Mouse (Mus musculus) thymus, postnatal 36 days (tissue): Measurements from ENCODE around the gene Foxo4.

Experiments used
- DNase-seq, 2 experiments: peaks; one replicate each; pipeline ENCODE4 v3.0.0; 2022; ENCODE audit warnings: mixed read lengths in 2 of 2

The Foxo4 gene

GRCm38 (mm10) chrX:101253952-101254729, at the start of gene Foxo4:
Gene Foxo4, plus strand, starts transcription at chrX:101254528.
- DNase-seq = peak; percentile 84 to 92

- DNase-seq = peak; percentile 85 to 87
Observed at GRCm38 (mm10) chrX:101221834-101222795, 32.2 kb upstream of the Foxo4 start, which contains the start of gene Snx12. Gene Snx12, minus strand, starts transcription at chrX:101222563.

GRCm38 (mm10) chrX:101222796-101223162, 31.5 kb upstream of the Foxo4 start:
- DNase-seq = no peak

GRCm38 (mm10) chrX:101245011-101245410, 9.3 kb upstream of the Foxo4 start:
- DNase-seq = no peak

- no peak for DNase-seq
Observed at GRCm38 (mm10) chrX:101254740-101255139, 412 bp downstream of the Foxo4 start.

- peak; percentile 64 to 73 for DNase-seq
Observed at GRCm38 (mm10) chrX:101256603-101257002, 2.3 kb downstream of the Foxo4 start.

- peak; percentile 54 to 65 for DNase-seq
Observed at GRCm38 (mm10) chrX:101260441-101261325, 6.4 kb downstream of the Foxo4 start.

GRCm38 (mm10) chrX:101263892-101264291, 9.6 kb downstream of the Foxo4 start, which contains the start of gene Gm614:
Gene Gm614, minus strand, starts transcription at chrX:101263992.
- no peak for DNase-seq

GRCm38 (mm10) chrX:101266631-101267030, 12.3 kb downstream of the Foxo4 start:
- no peak for DNase-seq

GRCm38 (mm10) chrX:101268025-101268754, 13.9 kb downstream of the Foxo4 start, which contains the start of gene Il2rg:
Gene Il2rg, minus strand, starts transcription at chrX:101268255.
- DNase-seq = peak; percentile 44 to 54

- DNase-seq = no peak
Observed at GRCm38 (mm10) chrX:101268755-101269124, 14.4 kb downstream of the Foxo4 start, which contains the start of gene Gm20489. Gene Gm20489, minus strand, starts transcription at chrX:101269023.

- DNase-seq = peak; percentile 28 to 48
Observed at GRCm38 (mm10) chrX:101273410-101273809, 19.1 kb downstream of the Foxo4 start.

- DNase-seq = peak; percentile 84 to 88
Observed at GRCm38 (mm10) chrX:101273875-101274738, 19.8 kb downstream of the Foxo4 start, which contains the start of gene Med12. Gene Med12, plus strand, starts transcription at chrX:101274030.

- no peak for DNase-seq
Observed at GRCm38 (mm10) chrX:101282813-101283212, 28.5 kb downstream of the Foxo4 start.

- peak; percentile 69 to 70 for DNase-seq
Observed at GRCm38 (mm10) chrX:101285534-101285933, 31.2 kb downstream of the Foxo4 start.

- DNase-seq = no peak
Observed at GRCm38 (mm10) chrX:101285953-101286670, 31.8 kb downstream of the Foxo4 start.

- no peak for DNase-seq
Observed at GRCm38 (mm10) chrX:101287543-101287942, 33.2 kb downstream of the Foxo4 start.

GRCm38 (mm10) chrX:101288432-101288831, 34.1 kb downstream of the Foxo4 start:
- no peak for DNase-seq

- no peak for DNase-seq
Observed at GRCm38 (mm10) chrX:101289037-101289436, 34.7 kb downstream of the Foxo4 start.

- DNase-seq = no peak
Observed at GRCm38 (mm10) chrX:101290111-101290510, 35.8 kb downstream of the Foxo4 start.
